Mouse (Mus musculus): ENCODE data around the gene Tfrc.

Tfrc gene

GRCm38 (mm10) chr16:32670354-32671124, 61.8 kb downstream of the Tfrc start:
- no peak for DNase-seq

- DNase-seq = no peak
These were observed 62.6 kb downstream of the Tfrc start for GRCm38 (mm10) chr16:32671206-32671887.

- no peak for DNase-seq
These were observed 63.5 kb downstream of the Tfrc start for GRCm38 (mm10) chr16:32672250-32672649.

GRCm38 (mm10) chr16:32672861-32673560, 64.3 kb downstream of the Tfrc start:
- peak; percentile 51 to 66 for DNase-seq

GRCm38 (mm10) chr16:32674121-32674740, 65.5 kb downstream of the Tfrc start:
- no peak for DNase-seq

GRCm38 (mm10) chr16:32677040-32677700, 68.5 kb downstream of the Tfrc start:
- no peak for DNase-seq

- no peak for DNase-seq
These were observed 69.2 kb downstream of the Tfrc start for GRCm38 (mm10) chr16:32677903-32678302.

- DNase-seq = no peak
These were observed 70.1 kb downstream of the Tfrc start for GRCm38 (mm10) chr16:32678812-32679211.

- DNase-seq = no peak
These were observed 71.3 kb downstream of the Tfrc start for GRCm38 (mm10) chr16:32679976-32680375.

- DNase-seq = no peak
These were observed 72.1 kb downstream of the Tfrc start for GRCm38 (mm10) chr16:32680806-32681205.

- peak; percentile 82 to 83 for DNase-seq
These were observed 73.5 kb downstream of the Tfrc start for GRCm38 (mm10) chr16:32682194-32682593.
